Mouse (Mus musculus) heart, postnatal 10 days (tissue): ENCODE measurements around the gene Nkd2. TPM values are rescaled to one million over a fixed set of nuclear protein-coding genes. Genes with fewer than 3 reads are reported as not detected.

Experiments used
- DNase-seq, 2 experiments: peaks; one replicate each; pipeline ENCODE4 v3.0.0; 2021
- intact Hi-C: fragments of 180-260 bp; cut with DNase I; formaldehyde crosslinking; loops from one replicate; pipeline ENCODE4 v1.15.1; 2025
- total RNA-seq, 2 experiments: library from RNA; stranded (reverse); gene quantifications; 2 replicates each; pipeline ENCODE4 v1.2.3; 2021

Nkd2 gene
- total RNA-seq: 1 to 10 TPM; 3.0 to 3.4 TPM

DNA sequence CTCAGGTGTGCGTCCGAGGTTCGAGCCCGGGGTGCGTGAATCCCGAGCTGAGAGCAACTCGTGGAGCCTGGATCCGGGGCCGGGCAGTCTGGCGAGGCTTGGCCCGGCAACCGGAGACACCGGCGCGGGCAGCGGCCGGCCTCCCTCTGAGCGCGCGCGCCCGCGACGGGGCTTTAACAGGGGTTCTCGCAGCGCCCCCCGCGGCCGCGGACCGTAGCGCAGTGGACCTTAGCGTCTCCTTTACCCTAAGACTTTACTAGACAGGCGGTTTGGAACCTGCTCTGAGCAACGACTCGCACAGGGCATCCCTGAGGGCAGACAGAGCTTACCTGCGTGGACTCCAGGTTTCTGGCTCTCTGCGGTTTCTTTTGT is at the start of gene Nkd2:
Nkd2 (minus strand) TSS at position 167 of the 372 bp plus-strand sequence.
- intact Hi-C loops: no loop called here
- peak; percentile 89 to 92 for DNase-seq

DNA sequence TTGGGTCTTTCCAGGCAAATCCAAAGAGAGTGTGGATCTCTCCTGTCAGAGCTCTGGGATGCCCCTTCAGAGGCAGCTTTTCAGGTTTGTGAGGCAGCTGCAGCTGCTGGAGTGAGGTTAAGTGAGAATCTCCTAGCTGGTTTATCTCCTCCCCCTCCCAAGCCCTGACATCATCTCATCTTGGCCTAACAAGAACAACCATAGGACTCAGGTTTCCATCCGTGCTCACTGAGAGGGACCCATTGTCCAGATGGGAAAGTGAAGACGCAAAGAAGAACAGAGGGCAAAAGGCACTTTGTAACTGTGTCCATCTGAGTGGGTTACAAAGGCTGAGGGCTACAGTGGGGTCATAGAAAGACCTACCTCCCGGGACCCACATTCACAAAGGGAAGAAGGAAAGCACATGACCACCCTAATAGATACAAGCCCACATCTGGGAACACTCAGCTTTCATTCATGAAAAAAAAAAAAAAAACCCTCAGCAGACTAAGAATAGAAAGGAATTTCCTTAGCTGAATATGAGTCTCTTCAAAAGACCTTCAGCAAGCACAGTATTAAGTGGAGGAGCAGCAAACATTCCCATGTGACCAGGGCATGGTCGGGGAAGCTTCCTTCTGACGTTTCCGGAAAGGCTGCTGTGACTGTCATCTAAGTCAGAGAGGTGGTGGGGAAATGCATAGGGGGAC is 45.2 kb upstream of the Nkd2 start:
- peak; percentile 30 to 44 for DNase-seq
- intact Hi-C loops: no loop called here

DNA sequence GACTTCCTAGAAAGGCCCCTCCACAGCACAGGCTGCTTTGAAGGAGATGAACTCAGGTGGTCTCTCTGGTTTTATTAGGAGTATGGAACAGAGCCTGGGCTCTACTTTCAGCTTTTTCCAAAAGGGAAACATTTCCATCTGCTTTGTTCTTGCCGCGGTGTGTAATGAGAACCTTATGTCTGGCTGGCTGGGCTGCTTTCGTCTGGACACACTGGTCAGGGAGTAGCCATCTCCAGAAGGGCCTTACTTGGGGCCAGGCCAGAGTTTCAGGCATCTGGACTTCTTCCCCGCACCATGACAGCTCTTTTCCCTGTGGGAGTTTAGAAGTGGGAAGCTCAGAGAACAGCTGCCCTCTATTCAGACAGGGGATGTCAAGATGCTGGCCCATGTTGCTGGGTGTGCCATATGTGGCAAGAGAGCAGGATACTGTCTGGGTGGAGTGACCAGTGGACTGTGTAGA is 40.0 kb upstream of the Nkd2 start:
- intact Hi-C loops: no loop called here
- peak; percentile 89 for DNase-seq

DNA sequence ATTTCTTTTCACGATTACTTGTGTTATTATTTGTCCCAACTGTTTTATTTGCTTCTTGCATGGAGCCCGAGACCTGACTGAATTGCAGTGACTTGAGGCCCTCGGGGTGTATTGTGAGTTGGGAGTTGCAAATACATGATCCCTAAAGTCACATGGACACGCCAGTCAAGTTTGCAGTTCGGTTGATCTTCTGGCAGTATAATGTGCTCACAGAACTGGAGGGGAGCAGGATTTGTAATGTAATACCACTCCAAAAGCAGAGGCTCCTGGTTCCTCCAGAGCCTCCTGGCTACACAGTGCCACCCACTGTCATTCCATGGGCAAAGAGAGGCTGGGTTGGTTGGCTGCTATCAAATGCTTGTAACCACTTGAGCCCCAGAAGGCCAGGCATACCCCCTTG is 39.2 kb upstream of the Nkd2 start:
- DNase-seq: no peak
- intact Hi-C loops: no loop called here

DNA sequence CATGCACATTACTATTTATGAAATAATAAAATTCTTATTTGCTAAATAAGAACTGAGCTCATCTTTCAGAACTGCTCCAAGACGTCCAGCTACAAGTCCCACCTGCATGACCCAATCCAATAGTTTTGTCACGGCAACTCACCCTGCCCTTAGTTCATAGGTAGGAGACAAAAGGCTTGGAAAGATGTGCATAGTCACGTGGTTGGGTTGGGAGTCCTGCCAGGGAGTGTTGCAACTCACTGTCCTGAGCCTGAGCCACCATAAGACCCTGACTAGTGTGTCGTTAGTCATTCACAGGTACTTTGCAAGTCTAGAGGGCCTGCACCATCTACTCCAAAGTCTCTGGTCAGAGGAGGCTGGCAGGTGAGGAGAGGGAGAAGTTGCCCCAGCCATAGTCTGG is 38.6 kb upstream of the Nkd2 start:
- DNase-seq: peak in 1 of 2 experiments; percentile 34
- intact Hi-C loops: no loop called here

DNA sequence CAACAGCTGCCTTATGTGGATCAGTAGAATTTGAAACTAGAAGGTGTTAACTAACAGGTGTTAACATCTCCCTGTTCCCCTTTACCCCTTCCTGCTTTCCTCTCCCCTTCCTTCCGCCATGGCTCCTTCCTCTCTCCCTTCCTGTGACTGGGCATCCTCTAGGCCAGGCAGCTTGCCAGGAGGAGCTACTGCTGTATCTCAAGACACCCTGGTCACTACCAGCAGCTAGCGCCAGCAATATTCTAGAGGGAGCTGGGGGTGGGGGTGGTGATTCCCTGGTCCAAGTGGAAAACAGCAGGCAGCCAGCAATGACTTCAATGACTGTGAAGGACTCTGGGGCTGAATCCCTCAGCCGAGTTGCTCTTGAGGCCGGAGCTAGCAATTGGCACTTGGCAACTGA is 38.2 kb upstream of the Nkd2 start:
- DNase-seq: peak; percentile 35 to 58
- intact Hi-C loops: no loop called here

DNA sequence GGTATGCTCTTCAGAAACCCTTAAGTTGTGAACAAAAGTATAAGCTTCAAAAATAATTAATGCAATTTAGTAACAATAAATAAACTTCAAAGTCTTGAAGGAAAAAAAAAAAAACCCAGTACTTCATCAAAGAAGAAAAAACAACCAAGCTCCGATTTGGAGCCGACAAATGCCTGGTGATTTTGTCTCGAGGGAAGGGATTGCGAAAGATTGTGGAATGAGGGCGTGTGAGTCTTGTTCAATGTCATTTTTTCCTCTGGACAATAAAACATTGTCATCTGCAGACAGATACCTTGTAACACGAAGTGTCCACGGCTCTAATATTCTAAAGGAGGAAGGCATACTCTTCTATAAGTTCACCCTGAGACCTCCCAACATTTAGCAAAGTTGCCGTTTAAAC is 33.9 kb upstream of the Nkd2 start:
- peak in 1 of 2 experiments; percentile 16 for DNase-seq
- intact Hi-C loops: no loop called here

- DNase-seq: peak; percentile 43 to 69
- intact Hi-C loops: no loop called here
Observed at GRCm38 (mm10) chr13:73879824-73880223, 32.4 kb upstream of the Nkd2 start.

DNA sequence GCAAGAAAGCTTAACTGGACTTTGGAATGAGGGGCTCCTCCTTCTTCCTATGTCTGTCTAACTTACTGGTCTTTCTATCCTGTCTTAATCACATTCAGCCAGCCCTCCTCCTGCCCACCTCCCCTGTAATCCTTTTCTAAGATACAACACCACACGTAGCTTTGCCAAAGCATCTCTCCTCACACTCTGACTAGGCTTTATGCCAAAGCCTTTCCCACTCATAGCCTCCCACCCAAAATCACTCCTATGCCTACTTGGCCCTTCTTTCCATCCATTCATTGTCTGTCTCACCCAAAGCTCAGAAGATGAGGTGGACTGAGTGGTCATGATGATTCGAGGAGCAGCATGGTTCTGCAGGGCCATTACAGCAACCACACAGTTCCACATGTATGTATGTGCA is 24.7 kb upstream of the Nkd2 start:
- intact Hi-C loops: no loop called here
- no peak for DNase-seq

- intact Hi-C loops: no loop called here
- DNase-seq: peak; percentile 24 to 39
Observed at GRCm38 (mm10) chr13:73846589-73847464, 604 bp downstream of the Nkd2 start.

GRCm38 (mm10) chr13:73842696-73843095 is 4.7 kb downstream of the Nkd2 start:
- DNase-seq: peak; percentile 42 to 49

GRCm38 (mm10) chr13:73839740-73840139 is 7.7 kb downstream of the Nkd2 start:
- no peak for DNase-seq
- intact Hi-C loops: loop anchor here (10.0 kb wide), 1 partner anchor 465 kb away; no protein-coding TSS in a partner anchor

More at GRCm38 (mm10) chr13:73842696-73843095, 4.7 kb downstream of the Nkd2 start:
- intact Hi-C loops: no loop called here

DNA sequence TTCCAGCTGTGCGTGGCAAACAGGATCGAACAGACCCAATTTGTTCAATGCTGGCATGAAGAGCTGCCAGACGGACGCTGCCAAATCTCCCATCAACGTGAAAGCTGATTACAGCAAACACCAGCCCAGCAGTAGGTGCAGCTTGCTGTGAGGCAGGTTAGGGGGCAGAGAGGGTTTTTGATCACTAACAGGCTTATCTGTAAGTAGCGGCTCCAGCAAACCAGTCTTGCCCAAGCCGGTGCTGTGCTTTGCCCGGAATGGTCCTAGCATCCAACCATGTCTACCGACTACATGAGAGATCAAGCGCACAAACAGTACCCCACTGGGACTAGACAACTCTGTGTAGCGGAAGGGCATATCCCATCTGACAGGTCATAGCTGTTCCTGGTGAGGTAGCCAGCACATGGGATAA is 8.3 kb downstream of the Nkd2 start:
- intact Hi-C loops: loop anchor here (10.0 kb wide), 1 partner anchor 466 kb away; no protein-coding TSS in a partner anchor
- DNase-seq: no peak

DNA sequence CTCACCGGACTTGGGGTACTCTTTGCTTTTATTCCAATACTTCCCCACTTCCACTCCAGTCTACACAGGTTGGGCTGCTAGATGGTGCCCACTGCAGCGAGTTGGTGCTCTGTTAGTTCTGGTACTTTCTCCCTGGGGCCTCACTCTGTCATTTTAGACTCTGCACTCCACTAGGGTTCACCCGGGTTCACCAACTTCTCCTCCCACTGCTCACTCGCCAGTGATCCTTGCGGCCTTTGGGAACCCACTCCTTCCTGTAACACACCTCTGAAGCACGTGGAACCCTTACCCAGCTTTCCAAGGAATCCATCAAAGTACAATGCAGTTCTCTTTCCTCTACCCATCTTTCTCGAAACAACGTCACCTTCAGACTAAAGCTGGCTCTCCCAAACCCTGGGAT is 9.7 kb downstream of the Nkd2 start:
- intact Hi-C loops: loop anchor here (10.0 kb wide), 1 partner anchor 467 kb away; no protein-coding TSS in a partner anchor
- DNase-seq: no peak

DNA sequence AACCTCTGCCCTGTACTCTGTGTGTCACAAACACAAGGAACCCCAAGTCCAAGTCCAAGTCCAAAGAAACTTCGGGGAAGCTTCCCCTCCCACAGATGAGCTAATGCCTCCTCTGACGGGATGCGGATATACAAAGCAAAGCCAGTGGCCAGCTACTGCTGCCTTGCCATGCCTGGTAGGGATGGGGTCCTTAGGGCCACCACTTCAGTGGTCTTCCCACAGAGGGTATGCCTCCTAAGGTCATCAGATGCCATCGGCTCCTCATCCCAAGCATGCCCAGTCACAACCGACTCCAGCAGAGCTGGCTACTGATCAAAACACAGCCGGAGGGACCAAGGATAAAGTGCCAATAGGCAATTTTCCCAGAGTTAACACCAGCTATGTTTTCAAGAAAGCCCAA is 10.9 kb downstream of the Nkd2 start:
- intact Hi-C loops: loop anchor here (10.0 kb wide), 1 partner anchor 468 kb away; no protein-coding TSS in a partner anchor
- no peak for DNase-seq

DNA sequence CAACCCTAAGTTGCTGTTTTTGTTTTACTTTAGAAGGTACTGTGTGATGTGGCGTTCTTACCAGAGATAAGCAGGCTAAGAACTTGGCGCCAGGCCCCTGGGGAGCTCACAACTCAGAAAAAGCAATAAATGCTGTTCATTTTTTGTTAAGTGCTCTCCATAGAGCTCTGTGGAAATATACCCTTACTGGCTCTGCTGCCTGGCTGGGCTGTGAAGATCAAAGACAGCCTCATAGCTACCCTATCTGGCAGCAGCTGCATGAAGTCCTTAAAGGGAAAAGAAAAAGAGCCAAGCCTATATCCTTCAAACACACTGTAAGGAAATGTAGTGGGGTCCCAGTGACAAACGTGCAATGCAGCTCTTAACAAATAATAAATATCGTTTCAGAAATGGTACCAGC is 11.6 kb downstream of the Nkd2 start:
- DNase-seq: no peak
- intact Hi-C loops: loop anchor here (10.0 kb wide), 1 partner anchor 469 kb away; no protein-coding TSS in a partner anchor

DNA sequence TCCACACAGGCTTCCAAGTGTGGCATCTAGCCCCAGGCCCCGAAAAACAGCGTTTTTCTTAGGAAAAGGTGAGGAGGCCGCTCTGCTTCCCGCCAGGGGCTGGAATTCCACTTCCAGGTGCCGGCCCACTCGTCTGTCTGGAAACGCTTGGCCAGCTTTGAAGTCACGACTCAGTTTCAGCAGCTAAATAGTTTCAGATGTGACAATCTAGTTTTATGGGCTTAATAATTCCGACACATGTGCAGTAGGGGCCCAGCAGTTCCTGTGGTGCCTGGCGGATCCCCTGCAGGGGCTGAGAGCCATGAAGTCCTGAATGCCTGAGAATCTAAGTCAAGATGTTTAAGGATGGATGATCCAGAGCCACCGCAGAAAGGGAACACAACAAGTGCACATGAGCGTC is 13.6 kb downstream of the Nkd2 start:
- intact Hi-C loops: loop anchor here (10.0 kb wide), 1 partner anchor 471 kb away; no protein-coding TSS in a partner anchor
- DNase-seq: no peak

- DNase-seq: peak; percentile 72 to 86
- intact Hi-C loops: loop anchor here (1.0 to 10.0 kb wide), 2 partner anchors 76 to 473 kb away; no protein-coding TSS in a partner anchor
Observed at GRCm38 (mm10) chr13:73831486-73831885, 15.9 kb downstream of the Nkd2 start.

DNA sequence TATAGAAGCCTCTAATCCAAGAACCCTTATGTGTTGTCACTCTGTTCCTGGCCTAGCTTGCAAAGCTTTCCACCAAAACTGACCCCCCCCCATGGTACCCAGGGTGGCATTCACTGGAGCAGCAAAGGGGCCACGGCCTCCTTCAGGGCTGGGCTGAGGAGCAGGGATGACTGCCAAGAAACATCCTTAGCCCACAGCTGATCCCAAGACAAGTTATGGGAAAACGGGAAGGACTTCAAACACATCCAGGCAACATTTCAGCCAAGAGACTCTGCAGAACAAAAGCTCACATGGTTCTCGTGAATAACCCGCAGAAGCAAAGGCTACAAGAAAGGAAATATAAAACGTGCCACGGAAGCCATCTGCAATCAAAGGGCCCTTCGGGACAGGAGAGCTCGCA is 20.2 kb downstream of the Nkd2 start:
- no peak for DNase-seq
- intact Hi-C loops: no loop called here

DNA sequence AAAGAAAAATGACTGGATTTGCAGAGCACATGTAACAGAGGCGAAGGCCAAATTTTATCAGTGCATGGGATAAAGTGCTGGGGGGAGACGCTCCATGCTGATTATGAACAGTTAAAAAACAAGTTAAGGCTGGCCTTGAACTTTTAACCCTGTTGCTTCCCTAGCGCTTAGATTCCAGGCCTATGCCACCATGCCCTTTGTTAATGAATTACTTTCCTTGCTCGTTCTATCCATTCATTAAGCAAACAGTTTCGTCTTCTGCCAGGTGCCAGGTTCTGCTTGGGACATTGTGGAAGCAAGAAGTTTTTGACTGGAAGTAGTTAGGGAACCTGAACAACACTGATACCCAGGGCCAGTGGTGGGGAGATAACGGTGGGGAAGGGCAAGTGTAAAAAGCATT is 23.7 kb downstream of the Nkd2 start:
- DNase-seq: no peak

DNA sequence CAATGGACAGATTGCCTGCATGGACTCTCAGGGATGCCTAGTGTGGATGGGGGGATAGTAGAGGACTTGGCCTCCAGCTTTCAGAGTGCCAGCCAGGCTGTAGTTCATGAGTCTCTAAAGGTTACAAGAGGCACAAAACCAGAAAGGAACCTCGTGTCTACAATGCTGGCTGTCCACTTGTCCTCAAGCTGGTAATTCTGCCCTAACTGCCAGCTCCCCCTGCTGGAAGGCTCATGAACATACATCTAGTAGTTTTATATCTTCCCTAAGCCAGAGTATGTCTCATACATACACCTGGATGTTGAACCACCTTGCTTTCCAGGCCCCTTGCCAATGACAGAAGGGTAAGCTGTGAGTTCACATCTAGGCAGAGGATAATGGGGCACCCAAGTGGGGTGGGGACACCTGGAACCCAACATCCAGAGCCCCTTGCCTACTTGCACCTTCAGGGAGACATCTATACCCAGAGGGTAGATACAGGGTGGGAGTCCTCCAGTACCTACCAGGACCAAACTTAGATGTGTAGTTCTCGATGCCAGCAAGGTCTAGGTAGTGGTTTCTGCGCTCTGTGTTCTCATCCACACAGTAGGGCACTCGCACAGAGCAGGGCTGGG is 25.1 kb downstream of the Nkd2 start:
- intact Hi-C loops: loop anchor here (1.0 kb wide), 2 partner anchors 99 to 104 kb away; no protein-coding TSS in a partner anchor
- peak; percentile 77 to 86 for DNase-seq

More for the DNA sequence above, 23.7 kb downstream of the Nkd2 start:
- intact Hi-C loops: no loop called here
